Mouse (Mus musculus) thymus, adult 2 months (tissue): ENCODE measurements around the gene Gm9774. TPM values are rescaled to one million over a fixed set of nuclear protein-coding genes. Genes with fewer than 3 reads are reported as not detected.

Source experiments
- DNase-seq: peaks from one replicate; pipeline ENCODE4 v3.0.0; 2021
- H3K27ac ChIP-seq: fragments of 200-500 bp; 2 replicates; pipeline ENCODE4 v1.5.1; 2012; ENCODE audit warnings: low read length, control low read depth; ENCODE audit not compliant: control insufficient read depth, insufficient read depth
- H3K27me3 ChIP-seq: fragments of 200-500 bp; 2 replicates; pipeline ENCODE4 v1.6.1; 2012; ENCODE audit warnings: mild to moderate bottlenecking, low read length, moderate library complexity, mixed read lengths; ENCODE audit not compliant: control insufficient read depth, insufficient read depth
- H3K36me3 ChIP-seq: fragments of 200-500 bp; 2 replicates; pipeline ENCODE4 v1.6.1; 2012; ENCODE audit warnings: mild to moderate bottlenecking, low read length, moderate library complexity; ENCODE audit not compliant: control insufficient read depth, insufficient read depth
- H3K4me1 ChIP-seq: fragments of 200-500 bp; replicated peaks from 2 replicates; pipeline ENCODE4 v1.6.1; 2012; ENCODE audit warnings: low read length; ENCODE audit not compliant: control insufficient read depth, insufficient read depth
- H3K4me3 ChIP-seq: fragments of 200-500 bp; 2 replicates; pipeline ENCODE4 v1.5.1; 2012; ENCODE audit warnings: mild to moderate bottlenecking, low read length, control low read depth, moderate library complexity; ENCODE audit not compliant: control insufficient read depth, insufficient read depth
- CTCF ChIP-seq: fragments of 200-500 bp; IDR thresholded peaks from 2 replicates; pipeline ENCODE4 v1.5.1; 2012; ENCODE audit warnings: mild to moderate bottlenecking, control low read depth, low read length, moderate library complexity, borderline replicate concordance; ENCODE audit not compliant: control insufficient read depth, poor library complexity, insufficient read depth; ENCODE audit errors: extremely low read depth
- POLR2A ChIP-seq: fragments of 200-500 bp; IDR thresholded peaks from 2 replicates; pipeline ENCODE4 v1.6.1; 2012; ENCODE audit warnings: mild to moderate bottlenecking, low read length, control low read depth, moderate library complexity; ENCODE audit not compliant: control insufficient read depth, poor library complexity, insufficient read depth; ENCODE audit errors: extremely low read depth
- WGBS: fragments of 180-500 bp; shearing (Covaris S2); methylation state at CpG from one replicate; pipeline ENCODE4 v1.1.7; 2018; 5-methylcytosine and 5-hydroxymethylcytosine counted together
- polyA plus RNA-seq: library from polyadenylated mRNA; depleted of rRNA; stranded (reverse); fragments of >200 nt; gene quantifications from 2 replicates; pipeline ENCODE4 v1.2.3, GENCODE M21; 2012; rRNA removed

The Gm9774 gene
- polyA plus RNA-seq, 1 experiment = 9.9 TPM

- no peaks in the 10 kb centered on the region for H3K36me3 ChIP-seq
- H3K27me3 ChIP-seq = no peaks in the 10 kb centered on the region
- H3K27ac ChIP-seq = no peak within 1 kb of the TSS
- no peak for TF ChIP-seq POLR2A
- no peak for TF ChIP-seq CTCF
- 95% methylated on average over 2 of the region's 2 CpGs for WGBS
- H3K4me1 ChIP-seq = no peaks in the 10 kb centered on the region
- no peak within 1 kb of the TSS for H3K4me3 ChIP-seq
- no peak for DNase-seq
These were observed 3.1 kb upstream of the Gm9774 start, which contains the start of gene Sprr2k for GRCm38 (mm10) chr3:92432282-92432681. Gene Sprr2k, plus strand, starts transcription at chr3:92432582.

GRCm38 (mm10) chr3:92417782-92418181 is 11.4 kb downstream of the Gm9774 start, which contains the start of gene Sprr2j-ps:
Gene Sprr2j-ps, plus strand, starts transcription at chr3:92418082.
- DNase-seq = no peak
- Histone ChIP-seq H3K4me3 (no peak within 1 kb of the TSS), H3K27ac (no peak within 1 kb of the TSS), H3K27me3 (no peaks in the 10 kb centered on the region), H3K4me1 (no peaks in the 10 kb centered on the region), H3K36me3 (no peaks in the 10 kb centered on the region)
- TF ChIP-seq POLR2A (no peak), CTCF (no peak)
- 92% methylated on average over 2 of the region's 2 CpGs for WGBS

- no peaks in the 10 kb centered on the region for H3K27me3 ChIP-seq
- H3K36me3 ChIP-seq = no peaks in the 10 kb centered on the region
- no peak for TF ChIP-seq CTCF
- no peak for TF ChIP-seq POLR2A
- H3K4me3 ChIP-seq = no peak within 1 kb of the TSS
- 96% methylated on average over 2 of the region's 2 CpGs for WGBS
- no peak within 1 kb of the TSS for H3K27ac ChIP-seq
- DNase-seq = no peak
- no peaks in the 10 kb centered on the region for H3K4me1 ChIP-seq
These were observed 21.5 kb downstream of the Gm9774 start, which contains the start of gene Sprr2i for GRCm38 (mm10) chr3:92407691-92408090. Gene Sprr2i, plus strand, starts transcription at chr3:92407991.

GRCm38 (mm10) chr3:92394301-92394700 is 34.9 kb downstream of the Gm9774 start:
- WGBS = 24% methylated on average over 1 of the region's 1 CpGs
- no peaks in the 10 kb centered on the region for H3K36me3 ChIP-seq
- H3K4me3 ChIP-seq = no peak overlapping the region
- no peak for DNase-seq
- H3K27me3 ChIP-seq = no peaks in the 10 kb centered on the region
- no peaks in the 10 kb centered on the region for H3K4me1 ChIP-seq
- TF ChIP-seq CTCF (no peak), POLR2A (no peak)
- no peak overlapping the region for H3K27ac ChIP-seq

GRCm38 (mm10) chr3:92385385-92385784 is 43.8 kb downstream of the Gm9774 start, which contains the start of gene Sprr2h:
Gene Sprr2h, plus strand, starts transcription at chr3:92385685.
- WGBS = 90% methylated on average over 1 of the region's 1 CpGs
- no peaks in the 10 kb centered on the region for H3K27me3 ChIP-seq
- H3K4me1 ChIP-seq = no peaks in the 10 kb centered on the region
- H3K4me3 ChIP-seq = no peak within 1 kb of the TSS
- DNase-seq = no peak
- H3K27ac ChIP-seq = no peak within 1 kb of the TSS
- TF ChIP-seq POLR2A (no peak), CTCF (no peak)
- H3K36me3 ChIP-seq = no peaks in the 10 kb centered on the region

Other genes starting within 250 kb of the Gm9774 start
- 1.3 and 1.5 TPM in 2 replicates for gene Sprr2a1, start 213.6 kb downstream of the Gm9774 start, polyA plus RNA-seq
- 294 and 400 TPM in 2 replicates for gene Sprr2a2, start 213.5 kb downstream of the Gm9774 start, polyA plus RNA-seq
- 7.0 and 8.8 TPM in 2 replicates for gene Sprr2a3, start 144.0 kb downstream of the Gm9774 start, polyA plus RNA-seq
- 0.42 and 0.51 TPM in 2 replicates for gene Sprr2b, start 112.8 kb downstream of the Gm9774 start, polyA plus RNA-seq
- gene Sprr2d, start 90.3 kb downstream of the Gm9774 start, polyA plus RNA-seq = 0.73 and 2.9 TPM in 2 replicates
- gene Sprr2e, start 77.3 kb downstream of the Gm9774 start, polyA plus RNA-seq = 0.32 and 1.4 TPM in 2 replicates
- 0.52 and 0.93 TPM in 2 replicates for gene Sprr2f, start 64.2 kb downstream of the Gm9774 start, polyA plus RNA-seq
- 0.15 TPM in 1 of 2 replicates, not detected in the other for gene Sprr2h, start 43.7 kb downstream of the Gm9774 start, polyA plus RNA-seq
- gene Sprr2i, start 21.4 kb downstream of the Gm9774 start, polyA plus RNA-seq = 1.8 TPM in 2 replicates
- 0.22 and 0.34 TPM in 2 replicates for gene Sprr2j-ps, start 11.3 kb downstream of the Gm9774 start, polyA plus RNA-seq
- gene Sprr2k, start 3.2 kb upstream of the Gm9774 start, polyA plus RNA-seq = not detected in 2 replicates
- 2.2 and 2.5 TPM in 2 replicates for gene Sprr1b, start 9.4 kb upstream of the Gm9774 start, polyA plus RNA-seq
- 0.14 and 0.51 TPM in 2 replicates for gene Sprr3, start 29.3 kb upstream of the Gm9774 start, polyA plus RNA-seq
- 30.1 and 34.5 TPM in 2 replicates for gene Sprr1a, start 56.5 kb upstream of the Gm9774 start, polyA plus RNA-seq
- gene Sprr4, start 71.1 kb upstream of the Gm9774 start, polyA plus RNA-seq = not detected in 2 replicates
- gene 2310046K23Rik, start 105.1 kb upstream of the Gm9774 start, polyA plus RNA-seq = 0.82 and 1.9 TPM in 2 replicates
- gene Ivl, start 144.3 kb upstream of the Gm9774 start, polyA plus RNA-seq = 0.26 and 0.28 TPM in 2 replicates
- 0.45 and 1.3 TPM in 2 replicates for gene Smcp, start 159.6 kb upstream of the Gm9774 start, polyA plus RNA-seq
- gene 2210017I01Rik, start 178.1 kb upstream of the Gm9774 start, polyA plus RNA-seq = 0.22 TPM in 1 of 2 replicates, not detected in the other
- not detected in 2 replicates for gene Lce6a, start 192.2 kb upstream of the Gm9774 start, polyA plus RNA-seq
- gene Lce1a1, start 218.9 kb upstream of the Gm9774 start, polyA plus RNA-seq = 0.42 and 0.85 TPM in 2 replicates
- 0.54 and 1.1 TPM in 2 replicates for gene Lce1b, start 227.5 kb upstream of the Gm9774 start, polyA plus RNA-seq
- 0.47 and 1.00 TPM in 2 replicates for gene Lce1a2, start 240.9 kb upstream of the Gm9774 start, polyA plus RNA-seq
- gene Lce1c, start 249.8 kb upstream of the Gm9774 start, polyA plus RNA-seq = 0.20 TPM in 2 replicates